In genomic region chr14:57105721-57106120, GRCm38 (mm10) we compare ENCODE assay signal across 26 mouse cellular contexts. TPM values are rescaled to one million over a fixed set of nuclear protein-coding genes. Genes with fewer than 3 reads are reported as not detected.
A peak's percentile ranks its signal among the peaks of the same experiment; 100 is the strongest.
DNase-seq lines count a peak whose midpoint lies in the region; ATAC-seq and TF ChIP-seq lines count a peak whose summit lies in the region.
"Had no signal": no experiment of that assay in that cellular context is flagged by ENCODE, and none has a peak within 500 bp of the region (broad histone marks: within the 10 kb centered on the region; RNA-seq: fewer than 3 reads in every experiment).

No protein-coding gene starts in this region.

- no peak for ATAC-seq in hindbrain, embryonic 11.5 days (ENCODE audit: low FRiP score)
- no peak for ATAC-seq in hindbrain, embryonic 13.5 days (ENCODE audit: low FRiP score)
- ATAC-seq in limb, embryonic 12.5 days (ENCODE audit: insufficient number of reproducible peaks, insufficient read depth, low FRiP score, low TSS enrichment, low read depth), result no peak
- ATAC-seq in stomach, postnatal 0 days (ENCODE audit: low FRiP score, low TSS enrichment), result no peak
- ATAC-seq: forebrain, embryonic 14.5 days; inflammation-experienced regulatory T-cells, adult 6 months had no signal

- DNase-seq in hindbrain, embryonic 11.5 days (ENCODE audit: low spot score), result peak; percentile 13
- DNase-seq in limb, embryonic 10.5 days (ENCODE audit: low spot score), result no peak
- DNase-seq in urinary bladder, postnatal 14 days (ENCODE audit: low spot score), result peak; percentile 36
- no peak for DNase-seq in urinary bladder, adult 2 months (ENCODE audit: low spot score)
- DNase-seq in stomach, postnatal 0 days (ENCODE audit: low spot score), result no peak
- no peak for DNase-seq in ovary, postnatal 10 days (ENCODE audit: low spot score)
- DNase-seq: adrenal gland, postnatal 25 days; cerebellum, adult 8-10 months; gastrocnemius, adult 2 months; left cerebral cortex, postnatal 4 days; lung, embryonic 14.5 days; right cerebral cortex, postnatal 25 days; thymus, postnatal 25 days had no signal

- H3K4me2 ChIP-seq in hindbrain, embryonic 11.5 days (replicated peaks; ENCODE audit: low read depth, low read length), result no peak overlapping the region
- no peak overlapping the region for H3K4me2 ChIP-seq in hindbrain, embryonic 13.5 days
- H3K4me2 ChIP-seq in limb, embryonic 12.5 days, result no peak overlapping the region
- no peak overlapping the region for H3K4me2 ChIP-seq in stomach, postnatal 0 days (replicated peaks; ENCODE audit: low read depth)

- no peaks in the 10 kb centered on the region for H3K36me3 ChIP-seq in hindbrain, embryonic 11.5 days (ENCODE audit: control insufficient read depth, insufficient read depth, low read length)
- no peaks in the 10 kb centered on the region for H3K36me3 ChIP-seq in hindbrain, embryonic 13.5 days
- H3K36me3 ChIP-seq in limb, embryonic 12.5 days, result no peaks in the 10 kb centered on the region
- no peaks in the 10 kb centered on the region for H3K36me3 ChIP-seq in limb, embryonic 10.5 days
- no peaks in the 10 kb centered on the region for H3K36me3 ChIP-seq in stomach, postnatal 0 days (ENCODE audit: control insufficient read depth, insufficient read depth, low read length)
- H3K36me3 ChIP-seq: embryonic facial prominence, embryonic 12.5 days; heart, embryonic 10.5 days had no signal

- TF ChIP-seq EP300 in stomach, postnatal 0 days (optimal IDR thresholded peaks at IDR 0.05), result no peak

- no peak overlapping the region for H3K4me3 ChIP-seq in hindbrain, embryonic 11.5 days (ENCODE audit: low read depth, low read length)
- H3K4me3 ChIP-seq in hindbrain, embryonic 13.5 days, result no peak overlapping the region
- 0 out of 2 replicates have a peak overlapping the region, but pooled peaks have one; percentile 0 for H3K4me3 ChIP-seq in limb, embryonic 12.5 days (replicated peaks)
- H3K4me3 ChIP-seq in limb, embryonic 10.5 days, result no peak overlapping the region
- H3K4me3 ChIP-seq in stomach, postnatal 0 days (ENCODE audit: low read depth, low read length), result no peak overlapping the region
- H3K4me3 ChIP-seq: embryonic facial prominence, embryonic 12.5 days; gastrocnemius, adult 2 months; megakaryocyte, embryonic 14.5 days had no signal

- TF ChIP-seq CTCF in stomach, postnatal 0 days (IDR thresholded peaks at IDR 0.05; ENCODE audit: low read depth), result no peak

- H3K9ac ChIP-seq in hindbrain, embryonic 11.5 days (ENCODE audit: low read depth, low read length), result no peak overlapping the region
- H3K9ac ChIP-seq in hindbrain, embryonic 13.5 days, result no peak overlapping the region
- H3K9ac ChIP-seq in limb, embryonic 12.5 days (replicated peaks), result no peak overlapping the region
- H3K9ac ChIP-seq in stomach, postnatal 0 days (ENCODE audit: low read length), result no peak overlapping the region
- H3K9ac ChIP-seq: embryonic facial prominence, embryonic 12.5 days; liver, embryonic 14.5 days; lung, embryonic 14.5 days had no signal

- H3K4me1 ChIP-seq in hindbrain, embryonic 11.5 days (replicated peaks; ENCODE audit: control insufficient read depth, insufficient read depth, low read length), result peaks cover 2% of the 10 kb centered on the region; the same call in 1 of the 2 replicates
- peaks cover 21% of the 10 kb centered on the region for H3K4me1 ChIP-seq in hindbrain, embryonic 13.5 days (replicated peaks)
- H3K4me1 ChIP-seq in limb, embryonic 12.5 days (replicated peaks), result peaks cover 23% of the 10 kb centered on the region
- peaks cover 21% of the 10 kb centered on the region for H3K4me1 ChIP-seq in limb, embryonic 10.5 days
- no peaks in the 10 kb centered on the region for H3K4me1 ChIP-seq in stomach, postnatal 0 days (replicated peaks; ENCODE audit: control insufficient read depth, insufficient read depth)

- no peaks in the 10 kb centered on the region for H3K9me3 ChIP-seq in hindbrain, embryonic 11.5 days (ENCODE audit: control insufficient read depth, low read length)
- H3K9me3 ChIP-seq in hindbrain, embryonic 13.5 days, result no peaks in the 10 kb centered on the region
- H3K9me3 ChIP-seq in limb, embryonic 12.5 days, result no peaks in the 10 kb centered on the region
- no peaks in the 10 kb centered on the region for H3K9me3 ChIP-seq in limb, embryonic 10.5 days (replicated peaks)
- H3K9me3 ChIP-seq in stomach, postnatal 0 days (ENCODE audit: control insufficient read depth, low read length), result no peaks in the 10 kb centered on the region
- H3K9me3 ChIP-seq: embryonic facial prominence, embryonic 12.5 days; heart, embryonic 10.5 days; megakaryocyte, embryonic 14.5 days had no signal

- H3K27me3 ChIP-seq in hindbrain, embryonic 11.5 days (ENCODE audit: control insufficient read depth, insufficient read depth, low read length), result peaks cover 53% of the 10 kb centered on the region
- H3K27me3 ChIP-seq in hindbrain, embryonic 13.5 days, result peaks cover 75% of the 10 kb centered on the region
- H3K27me3 ChIP-seq in limb, embryonic 12.5 days, result peaks cover 75% of the 10 kb centered on the region
- peaks cover 82% of the 10 kb centered on the region for H3K27me3 ChIP-seq in limb, embryonic 10.5 days (ENCODE audit: low read depth, poor library complexity, severe bottlenecking)
- H3K27me3 ChIP-seq in stomach, postnatal 0 days (ENCODE audit: control insufficient read depth, insufficient read depth, low read length), result peaks cover 3% of the 10 kb centered on the region; the same call in 1 of the 2 replicates

- WGBS in hindbrain, embryonic 11.5 days, result 44% methylated on average over 11 of the region's 11 CpGs
- 48% methylated on average over 11 of the region's 11 CpGs for WGBS in hindbrain, embryonic 13.5 days
- WGBS in limb, embryonic 12.5 days, result 41% methylated on average over 11 of the region's 11 CpGs
- 50% methylated on average over 11 of the region's 11 CpGs for WGBS in limb, embryonic 10.5 days
- WGBS in stomach, postnatal 0 days, result 41% methylated on average over 11 of the region's 11 CpGs

- H3K27ac ChIP-seq in hindbrain, embryonic 11.5 days (ENCODE audit: low read depth, low read length), result no peak overlapping the region
- no peak overlapping the region for H3K27ac ChIP-seq in hindbrain, embryonic 13.5 days
- no peak overlapping the region for H3K27ac ChIP-seq in limb, embryonic 12.5 days
- H3K27ac ChIP-seq in limb, embryonic 10.5 days, result no peak overlapping the region
- H3K27ac ChIP-seq in stomach, postnatal 0 days (replicated peaks), result 0 out of 2 replicates have a peak overlapping the region, but pooled peaks have one; percentile 9
- H3K27ac ChIP-seq: embryonic facial prominence, embryonic 12.5 days; gastrocnemius, adult 2 months; heart, embryonic 10.5 days; liver, embryonic 14.5 days had no signal

RNA-seq across cellular contexts. Expression of gene Gjb2, which starts 1.2 kb away (rescaled TPM):
- polyA plus RNA-seq in hindbrain, embryonic 11.5 days (2014; fragmentation: Nextera tagmentation; extraction: Ambion mirVana), result 21.1 and 34.3 TPM in 2 replicates
- 15.3 and 17.0 TPM in 2 replicates for polyA plus RNA-seq in hindbrain, embryonic 13.5 days (2015; fragmentation: Nextera tagmentation; extraction: Ambion mirVana)
- 63.3 and 79.4 TPM in 2 replicates for polyA plus RNA-seq in limb, embryonic 12.5 days (2016; fragmentation: Nextera tagmentation; extraction: Ambion mirVana)
- 11.9 and 35.0 TPM in 2 replicates for polyA plus RNA-seq in limb, embryonic 10.5 days (2016; fragmentation: Nextera tagmentation; extraction: Ambion mirVana)
- polyA plus RNA-seq in urinary bladder, adult 2 months (2012; rRNA removed), result 6.4 and 6.5 TPM in 2 replicates
- polyA plus RNA-seq in stomach, postnatal 0 days (2015; fragmentation: Nextera tagmentation; extraction: Ambion mirVana), result 77.8 and 78.1 TPM in 2 replicates

RNA-seq across cellular contexts. Expression of gene Gm4491, which starts 10.0 kb away (rescaled TPM):
- not detected in 2 replicates for polyA plus RNA-seq in hindbrain, embryonic 11.5 days (2014; fragmentation: Nextera tagmentation; extraction: Ambion mirVana)
- polyA plus RNA-seq in hindbrain, embryonic 13.5 days (2015; fragmentation: Nextera tagmentation; extraction: Ambion mirVana), result not detected in 2 replicates
- polyA plus RNA-seq in limb, embryonic 12.5 days (2016; fragmentation: Nextera tagmentation; extraction: Ambion mirVana), result not detected in 2 replicates
- polyA plus RNA-seq in limb, embryonic 10.5 days (2016; fragmentation: Nextera tagmentation; extraction: Ambion mirVana), result not detected in 2 replicates
- 0.12 TPM in 1 of 2 replicates, not detected in the other for polyA plus RNA-seq in urinary bladder, adult 2 months (2012; rRNA removed)
- polyA plus RNA-seq in stomach, postnatal 0 days (2015; fragmentation: Nextera tagmentation; extraction: Ambion mirVana), result not detected in 2 replicates
- polyA plus RNA-seq: brain, embryonic 14.5 days; embryonic facial prominence, embryonic 12.5 days; forebrain, embryonic 14.5 days; heart, embryonic 10.5 days; heart, postnatal 0 days; inflammation-experienced regulatory T-cells, adult 6 months; kidney, embryonic 16.5 days; liver, embryonic 14.5 days; lung, embryonic 14.5 days; midbrain, embryonic 16.5 days; spleen, adult 2 months had no signal

RNA-seq across cellular contexts. Expression of gene Gjb6, which starts 27.7 kb away (rescaled TPM):
- polyA plus RNA-seq in hindbrain, embryonic 11.5 days (2014; fragmentation: Nextera tagmentation; extraction: Ambion mirVana), result 5.8 and 6.5 TPM in 2 replicates
- 18.0 and 18.4 TPM in 2 replicates for polyA plus RNA-seq in hindbrain, embryonic 13.5 days (2015; fragmentation: Nextera tagmentation; extraction: Ambion mirVana)
- 24.7 and 27.4 TPM in 2 replicates for polyA plus RNA-seq in limb, embryonic 12.5 days (2016; fragmentation: Nextera tagmentation; extraction: Ambion mirVana)
- 1.8 and 7.0 TPM in 2 replicates for polyA plus RNA-seq in limb, embryonic 10.5 days (2016; fragmentation: Nextera tagmentation; extraction: Ambion mirVana)
- 55.0 and 56.2 TPM in 2 replicates for polyA plus RNA-seq in urinary bladder, adult 2 months (2012; rRNA removed)
- 21.3 and 24.3 TPM in 2 replicates for polyA plus RNA-seq in stomach, postnatal 0 days (2015; fragmentation: Nextera tagmentation; extraction: Ambion mirVana)
- polyA plus RNA-seq: heart, postnatal 0 days; inflammation-experienced regulatory T-cells, adult 6 months; lung, embryonic 14.5 days; spleen, adult 2 months had no signal

RNA-seq across cellular contexts. Expression of gene Gja3, which starts 47.8 kb away (rescaled TPM):
- polyA plus RNA-seq in hindbrain, embryonic 11.5 days (2014; fragmentation: Nextera tagmentation; extraction: Ambion mirVana), result not detected in 2 replicates
- polyA plus RNA-seq in hindbrain, embryonic 13.5 days (2015; fragmentation: Nextera tagmentation; extraction: Ambion mirVana), result 0.27 and 0.69 TPM in 2 replicates
- 19.5 and 20.5 TPM in 2 replicates for polyA plus RNA-seq in limb, embryonic 12.5 days (2016; fragmentation: Nextera tagmentation; extraction: Ambion mirVana)
- polyA plus RNA-seq in limb, embryonic 10.5 days (2016; fragmentation: Nextera tagmentation; extraction: Ambion mirVana), result 15.7 and 18.4 TPM in 2 replicates
- not detected in 2 replicates for polyA plus RNA-seq in urinary bladder, adult 2 months (2012; rRNA removed)
- 0.05 and 0.23 TPM in 2 replicates for polyA plus RNA-seq in stomach, postnatal 0 days (2015; fragmentation: Nextera tagmentation; extraction: Ambion mirVana)
- polyA plus RNA-seq: inflammation-experienced regulatory T-cells, adult 6 months; liver, embryonic 14.5 days; spleen, adult 2 months had no signal

Comparison
In these comparisons a context has a peak if more than half of its experiments do, and no peak if none do; other contexts are left out.
1. DNase-seq: peak in hindbrain, embryonic 11.5 days (single experiment) and urinary bladder, postnatal 14 days (single experiment); none in limb, embryonic 10.5 days (single experiment), urinary bladder, adult 2 months (single experiment), stomach, postnatal 0 days (single experiment) and ovary, postnatal 10 days (single experiment).